Mouse (Mus musculus): Measurements from ENCODE around the gene Ttc17. TPM values are rescaled to one million over a fixed set of nuclear protein-coding genes. Genes with fewer than 3 reads are reported as not detected.

Gene Ttc17
- polyA plus RNA-seq, 1 experiment from 2014 or later: 13.7 TPM

- no peak overlapping the region for H3K9ac ChIP-seq (ENCODE audit: low read depth, low read length)
- no peak overlapping the region for H3K27ac ChIP-seq
- H3K36me3 ChIP-seq (ENCODE audit: insufficient read depth, low read length): no peaks in the 10 kb centered on the region
- H3K4me1 ChIP-seq (replicated peaks; ENCODE audit: insufficient read depth, low read length): 0 out of 2 replicates have a peak, but pooled peaks cover 2% of the 10 kb centered on the region
- peak; percentile 86 for TF ChIP-seq CTCF (IDR thresholded peaks at IDR 0.05; ENCODE audit: low read depth)
- H3K4me2 ChIP-seq (ENCODE audit: low read length): no peak overlapping the region
- no peaks in the 10 kb centered on the region; the same call in 1 of the 2 replicates for H3K27me3 ChIP-seq (ENCODE audit: insufficient read depth, low read length)
- no peaks in the 10 kb centered on the region for H3K9me3 ChIP-seq (replicated peaks; ENCODE audit: low read length)
- DNase-seq (ENCODE audit: low spot score): peak; percentile 79
- H3K4me3 ChIP-seq (replicated peaks; ENCODE audit: low read depth, low read length): no peak overlapping the region
- 0 out of 2 replicates have a peak, but pooled peaks have one; percentile 33 for ATAC-seq (replicated peaks; ENCODE audit: low FRiP score, low read depth)
- 2% methylated on average over 5 of the region's 5 CpGs for WGBS
Measured at GRCm38 (mm10) chr2:94290483-94290882, 116.0 kb downstream of the Ttc17 start.

- Histone ChIP-seq H3K9me3 (replicated peaks; ENCODE audit: low read length) (no peaks in the 10 kb centered on the region), H3K27ac (no peak overlapping the region), H3K4me3 (replicated peaks; ENCODE audit: low read depth, low read length) (no peak overlapping the region), H3K4me1 (replicated peaks; ENCODE audit: insufficient read depth, low read length) (0 out of 2 replicates have a peak, but pooled peaks cover 2% of the 10 kb centered on the region), H3K36me3 (ENCODE audit: insufficient read depth, low read length) (no peaks in the 10 kb centered on the region), H3K4me2 (ENCODE audit: low read length) (no peak overlapping the region), H3K27me3 (ENCODE audit: insufficient read depth, low read length) (no peaks in the 10 kb centered on the region; the same call in 1 of the 2 replicates), H3K9ac (ENCODE audit: low read depth, low read length) (no peak overlapping the region)
- DNase-seq (ENCODE audit: low spot score): no peak
- WGBS: 65% methylated on average over 6 of the region's 6 CpGs
- TF ChIP-seq CTCF (IDR thresholded peaks at IDR 0.05; ENCODE audit: low read depth): no peak
- ATAC-seq (replicated peaks; ENCODE audit: low FRiP score, low read depth): no peak
Measured at GRCm38 (mm10) chr2:94289659-94290058, 116.8 kb downstream of the Ttc17 start.

- Histone ChIP-seq H3K4me1 (replicated peaks; ENCODE audit: insufficient read depth, low read length) (0 out of 2 replicates have a peak, but pooled peaks cover 2% of the 10 kb centered on the region), H3K9me3 (replicated peaks; ENCODE audit: low read length) (no peaks in the 10 kb centered on the region), H3K36me3 (ENCODE audit: insufficient read depth, low read length) (no peaks in the 10 kb centered on the region), H3K4me2 (ENCODE audit: low read length) (no peak overlapping the region), H3K27me3 (ENCODE audit: insufficient read depth, low read length) (no peaks in the 10 kb centered on the region; the same call in 1 of the 2 replicates), H3K9ac (ENCODE audit: low read depth, low read length) (no peak overlapping the region), H3K27ac (no peak overlapping the region), H3K4me3 (replicated peaks; ENCODE audit: low read depth, low read length) (no peak overlapping the region)
- ATAC-seq (replicated peaks; ENCODE audit: low FRiP score, low read depth): peak; percentile 73
- 0% methylated on average over 2 of the region's 2 CpGs for WGBS
- no peak for TF ChIP-seq CTCF (IDR thresholded peaks at IDR 0.05; ENCODE audit: low read depth)
- peak; percentile 29 for DNase-seq (ENCODE audit: low spot score)
Measured at GRCm38 (mm10) chr2:94289169-94289568, 117.3 kb downstream of the Ttc17 start.

GRCm38 (mm10) chr2:94288086-94288485 lies 118.4 kb downstream of the Ttc17 start:
- Histone ChIP-seq H3K4me1 (replicated peaks; ENCODE audit: insufficient read depth, low read length) (0 out of 2 replicates have a peak, but pooled peaks cover 2% of the 10 kb centered on the region), H3K9me3 (replicated peaks; ENCODE audit: low read length) (no peaks in the 10 kb centered on the region), H3K27ac (no peak overlapping the region), H3K36me3 (ENCODE audit: insufficient read depth, low read length) (no peaks in the 10 kb centered on the region), H3K4me2 (ENCODE audit: low read length) (no peak overlapping the region), H3K4me3 (replicated peaks; ENCODE audit: low read depth, low read length) (no peak overlapping the region), H3K27me3 (ENCODE audit: insufficient read depth, low read length) (no peaks in the 10 kb centered on the region; the same call in 1 of the 2 replicates), H3K9ac (ENCODE audit: low read depth, low read length) (no peak overlapping the region)
- ATAC-seq (replicated peaks; ENCODE audit: low FRiP score, low read depth): no peak
- 38% methylated on average over 5 of the region's 5 CpGs for WGBS
- no peak for DNase-seq (ENCODE audit: low spot score)
- TF ChIP-seq CTCF (IDR thresholded peaks at IDR 0.05; ENCODE audit: low read depth): no peak

- Histone ChIP-seq H3K27ac (no peak overlapping the region), H3K4me1 (replicated peaks; ENCODE audit: insufficient read depth, low read length) (0 out of 2 replicates have a peak, but pooled peaks cover 2% of the 10 kb centered on the region), H3K36me3 (ENCODE audit: insufficient read depth, low read length) (no peaks in the 10 kb centered on the region), H3K4me3 (replicated peaks; ENCODE audit: low read depth, low read length) (no peak overlapping the region), H3K9me3 (replicated peaks; ENCODE audit: low read length) (no peaks in the 10 kb centered on the region), H3K27me3 (ENCODE audit: insufficient read depth, low read length) (no peaks in the 10 kb centered on the region; the same call in 1 of the 2 replicates), H3K4me2 (ENCODE audit: low read length) (no peak overlapping the region), H3K9ac (ENCODE audit: low read depth, low read length) (no peak overlapping the region)
- no peak for ATAC-seq (replicated peaks; ENCODE audit: low FRiP score, low read depth)
- 79% methylated on average over 7 of the region's 7 CpGs for WGBS
- TF ChIP-seq CTCF (IDR thresholded peaks at IDR 0.05; ENCODE audit: low read depth): no peak
- DNase-seq (ENCODE audit: low spot score): no peak
Measured at GRCm38 (mm10) chr2:94287435-94287834, 119.1 kb downstream of the Ttc17 start.

GRCm38 (mm10) chr2:94283526-94283925 lies 123.0 kb downstream of the Ttc17 start:
- Histone ChIP-seq H3K27me3 (ENCODE audit: insufficient read depth, low read length) (no peaks in the 10 kb centered on the region; the same call in 1 of the 2 replicates), H3K4me1 (replicated peaks; ENCODE audit: insufficient read depth, low read length) (no peaks in the 10 kb centered on the region), H3K9ac (ENCODE audit: low read depth, low read length) (no peak overlapping the region), H3K9me3 (replicated peaks; ENCODE audit: low read length) (no peaks in the 10 kb centered on the region), H3K27ac (no peak overlapping the region), H3K36me3 (ENCODE audit: insufficient read depth, low read length) (no peaks in the 10 kb centered on the region), H3K4me3 (replicated peaks; ENCODE audit: low read depth, low read length) (no peak overlapping the region), H3K4me2 (ENCODE audit: low read length) (no peak overlapping the region)
- TF ChIP-seq CTCF (IDR thresholded peaks at IDR 0.05; ENCODE audit: low read depth): no peak
- ATAC-seq (replicated peaks; ENCODE audit: low FRiP score, low read depth) (no peak), DNase-seq (ENCODE audit: low spot score) (no peak)
- WGBS: 61% methylated on average over 6 of the region's 6 CpGs

GRCm38 (mm10) chr2:94279596-94279995 lies 126.9 kb downstream of the Ttc17 start:
- no peaks in the 10 kb centered on the region for H3K4me1 ChIP-seq (replicated peaks; ENCODE audit: insufficient read depth, low read length)
- H3K4me2 ChIP-seq (ENCODE audit: low read length): no peak overlapping the region
- no peaks in the 10 kb centered on the region for H3K9me3 ChIP-seq (replicated peaks; ENCODE audit: low read length)
- 82% methylated on average over 5 of the region's 5 CpGs for WGBS
- DNase-seq (ENCODE audit: low spot score): no peak
- no peaks in the 10 kb centered on the region for H3K36me3 ChIP-seq (ENCODE audit: insufficient read depth, low read length)
- H3K27me3 ChIP-seq (ENCODE audit: insufficient read depth, low read length): no peaks in the 10 kb centered on the region
- H3K9ac ChIP-seq (ENCODE audit: low read depth, low read length): no peak overlapping the region
- H3K27ac ChIP-seq: no peak overlapping the region
- no peak for ATAC-seq (replicated peaks; ENCODE audit: low FRiP score, low read depth)
- no peak for TF ChIP-seq CTCF (IDR thresholded peaks at IDR 0.05; ENCODE audit: low read depth)
- no peak overlapping the region for H3K4me3 ChIP-seq (replicated peaks; ENCODE audit: low read depth, low read length)
